Mouse (Mus musculus): ENCODE results near the gene Spem1. TPM values are rescaled to one million over a fixed set of nuclear protein-coding genes. Genes with fewer than 3 reads are reported as not detected.

Spem1 gene
- polyA plus RNA-seq, 1 experiment from 2014 or later, result 0.37 TPM

- Histone ChIP-seq H3K9ac (no peak within 1 kb of the TSS), H3K9me3 (replicated peaks) (0 out of 2 replicates have a peak, but pooled peaks cover 5% of the 10 kb centered on the region), H3K4me3 (peak within 1 kb of the TSS; percentile 54), H3K4me1 (peaks cover 45% of the 10 kb centered on the region), H3K27me3 (peaks cover 50% of the 10 kb centered on the region), H3K4me2 (peak within 1 kb of the TSS; percentile 97), H3K36me3 (ENCODE audit: poor library complexity, severe bottlenecking) (no peaks in the 10 kb centered on the region), H3K27ac (no peak within 1 kb of the TSS)
- no peak for ATAC-seq
- WGBS, result 5% methylated on average over 29 of the region's 29 CpGs
Observed at GRCm38 (mm10) chr11:69804972-69805909, 16.7 kb downstream of the Spem1 start, which contains the start of gene Tmem102. Gene Tmem102, minus strand, starts transcription at chr11:69805624.

GRCm38 (mm10) chr11:69804652-69804940, 17.4 kb downstream of the Spem1 start:
- no peak for ATAC-seq

GRCm38 (mm10) chr11:69803786-69804651, 18.0 kb downstream of the Spem1 start:
- no peak overlapping the region for H3K27ac ChIP-seq
- WGBS, result under 1% methylated on average over 60 of the region's 60 CpGs
- H3K36me3 ChIP-seq (ENCODE audit: poor library complexity, severe bottlenecking), result no peaks in the 10 kb centered on the region
- peak overlapping the region; percentile 54 for H3K4me3 ChIP-seq
- peak overlapping the region; percentile 76 for H3K9ac ChIP-seq
- ATAC-seq, result peak; percentile 22; the same call in 1 of the 2 replicates
- peaks cover 50% of the 10 kb centered on the region for H3K27me3 ChIP-seq
- peak overlapping the region; percentile 97 for H3K4me2 ChIP-seq
- 0 out of 2 replicates have a peak, but pooled peaks cover 5% of the 10 kb centered on the region for H3K9me3 ChIP-seq (replicated peaks)
- peaks cover 57% of the 10 kb centered on the region for H3K4me1 ChIP-seq

More at GRCm38 (mm10) chr11:69804652-69804940, 17.4 kb downstream of the Spem1 start:
- 0 out of 2 replicates have a peak, but pooled peaks cover 5% of the 10 kb centered on the region for H3K9me3 ChIP-seq (replicated peaks)
- H3K9ac ChIP-seq, result no peak overlapping the region
- peak overlapping the region; percentile 54 for H3K4me3 ChIP-seq
- no peak overlapping the region for H3K27ac ChIP-seq
- H3K27me3 ChIP-seq, result peaks cover 50% of the 10 kb centered on the region
- H3K4me1 ChIP-seq, result peaks cover 51% of the 10 kb centered on the region
- H3K4me2 ChIP-seq, result peak overlapping the region; percentile 97
- no peaks in the 10 kb centered on the region for H3K36me3 ChIP-seq (ENCODE audit: poor library complexity, severe bottlenecking)
- 8% methylated on average over 12 of the region's 12 CpGs for WGBS

- Histone ChIP-seq H3K4me3 (peak overlapping the region; percentile 54), H3K4me1 (peaks cover 64% of the 10 kb centered on the region), H3K36me3 (ENCODE audit: poor library complexity, severe bottlenecking) (no peaks in the 10 kb centered on the region), H3K9ac (peak overlapping the region; percentile 76), H3K27me3 (peaks cover 50% of the 10 kb centered on the region), H3K4me2 (peak overlapping the region; percentile 97), H3K9me3 (replicated peaks) (0 out of 2 replicates have a peak, but pooled peaks cover 5% of the 10 kb centered on the region), H3K27ac (no peak overlapping the region)
- peak; percentile 4; the same call in 1 of the 2 replicates for ATAC-seq
- 1% methylated on average over 12 of the region's 12 CpGs for WGBS
Observed at GRCm38 (mm10) chr11:69803328-69803727, 18.7 kb downstream of the Spem1 start.

- WGBS, result under 1% methylated on average over 33 of the region's 33 CpGs
- peak overlapping the region; percentile 97 for H3K4me2 ChIP-seq
- H3K36me3 ChIP-seq (ENCODE audit: poor library complexity, severe bottlenecking), result no peaks in the 10 kb centered on the region
- peak overlapping the region; percentile 8 for H3K27ac ChIP-seq
- 0 out of 2 replicates have a peak, but pooled peaks cover 5% of the 10 kb centered on the region for H3K9me3 ChIP-seq (replicated peaks)
- H3K9ac ChIP-seq, result peak overlapping the region; percentile 76
- peak; percentile 57 for ATAC-seq
- peak overlapping the region; percentile 54 for H3K4me3 ChIP-seq
- peaks cover 64% of the 10 kb centered on the region for H3K4me1 ChIP-seq
- peaks cover 51% of the 10 kb centered on the region for H3K27me3 ChIP-seq
Observed at GRCm38 (mm10) chr11:69802648-69803105, 19.3 kb downstream of the Spem1 start.

- Histone ChIP-seq H3K4me1 (peaks cover 64% of the 10 kb centered on the region), H3K27me3 (peaks cover 56% of the 10 kb centered on the region), H3K9me3 (replicated peaks) (0 out of 2 replicates have a peak, but pooled peaks cover 2% of the 10 kb centered on the region), H3K9ac (peak within 1 kb of the TSS; percentile 76), H3K4me2 (peak within 1 kb of the TSS; percentile 97), H3K4me3 (peak within 1 kb of the TSS; percentile 54), H3K27ac (peak within 1 kb of the TSS; percentile 91), H3K36me3 (ENCODE audit: poor library complexity, severe bottlenecking) (no peaks in the 10 kb centered on the region)
- no peak for ATAC-seq
- 2% methylated on average over 32 of the region's 33 CpGs for WGBS
Observed at GRCm38 (mm10) chr11:69801379-69801977, 20.5 kb downstream of the Spem1 start, which contains the start of gene Fgf11. Gene Fgf11, minus strand, starts transcription at chr11:69801857.

GRCm38 (mm10) chr11:69800392-69801197, 21.4 kb downstream of the Spem1 start:
- Histone ChIP-seq H3K4me2 (peak overlapping the region; percentile 97), H3K9ac (peak overlapping the region; percentile 76), H3K27me3 (peaks cover 51% of the 10 kb centered on the region), H3K4me1 (peaks cover 69% of the 10 kb centered on the region), H3K9me3 (replicated peaks) (no peaks in the 10 kb centered on the region), H3K4me3 (peak overlapping the region; percentile 54), H3K36me3 (ENCODE audit: poor library complexity, severe bottlenecking) (no peaks in the 10 kb centered on the region), H3K27ac (peak overlapping the region; percentile 91)
- WGBS, result 1% methylated on average over 32 of the region's 36 CpGs
- ATAC-seq, result peak; percentile 80

GRCm38 (mm10) chr11:69800138-69800391, 21.9 kb downstream of the Spem1 start:
- Histone ChIP-seq H3K4me1 (peaks cover 72% of the 10 kb centered on the region), H3K27me3 (peaks cover 46% of the 10 kb centered on the region), H3K27ac (peak overlapping the region; percentile 91), H3K9ac (peak overlapping the region; percentile 76), H3K4me3 (peak overlapping the region; percentile 54), H3K9me3 (replicated peaks) (no peaks in the 10 kb centered on the region), H3K4me2 (peak overlapping the region; percentile 97), H3K36me3 (ENCODE audit: poor library complexity, severe bottlenecking) (no peaks in the 10 kb centered on the region)
- peak; percentile 44 for ATAC-seq
- 2% methylated on average over 11 of the region's 11 CpGs for WGBS

- no peaks in the 10 kb centered on the region for H3K9me3 ChIP-seq (replicated peaks)
- H3K27me3 ChIP-seq, result peaks cover 41% of the 10 kb centered on the region
- H3K4me3 ChIP-seq, result peak overlapping the region; percentile 54
- H3K36me3 ChIP-seq (ENCODE audit: poor library complexity, severe bottlenecking), result no peaks in the 10 kb centered on the region
- ATAC-seq, result no peak
- peak overlapping the region; percentile 76 for H3K9ac ChIP-seq
- peak overlapping the region; percentile 91 for H3K27ac ChIP-seq
- 18% methylated on average over 12 of the region's 12 CpGs for WGBS
- H3K4me1 ChIP-seq, result peaks cover 69% of the 10 kb centered on the region
- peak overlapping the region; percentile 97 for H3K4me2 ChIP-seq
Observed at GRCm38 (mm10) chr11:69799394-69800137, 22.4 kb downstream of the Spem1 start.

- Histone ChIP-seq H3K27me3 (peaks cover 43% of the 10 kb centered on the region), H3K4me1 (peaks cover 52% of the 10 kb centered on the region), H3K4me2 (peak overlapping the region; percentile 1; the same call in 1 of the 2 replicates), H3K36me3 (ENCODE audit: poor library complexity, severe bottlenecking) (no peaks in the 10 kb centered on the region), H3K27ac (no peak overlapping the region), H3K9ac (no peak overlapping the region), H3K9me3 (replicated peaks) (no peaks in the 10 kb centered on the region), H3K4me3 (no peak overlapping the region)
- 83% methylated on average over 7 of the region's 7 CpGs for WGBS
- no peak for ATAC-seq
Observed at GRCm38 (mm10) chr11:69797924-69798323, 24.1 kb downstream of the Spem1 start.
